Mouse (Mus musculus): ENCODE results near the gene Dop1b. TPM values are rescaled to one million over a fixed set of nuclear protein-coding genes. Genes with fewer than 3 reads are reported as not detected.
A peak's percentile ranks its signal among the peaks of the same experiment; 100 is the strongest.

Dop1b gene
- 2.4 and 4.5 TPM in 2 replicates for total RNA-seq (2012; rRNA removed)
- total RNA-seq (2014; rRNA removed) = 0.90 and 1.5 TPM in 2 replicates
- 1.7 and 3.1 TPM in 2 replicates for polyA plus RNA-seq (2012; ENCODE audit: insufficient read length, low read depth)

- Histone ChIP-seq H3K4me2 (ENCODE audit: insufficient read depth, low read depth, poor library complexity, severe bottlenecking) (peak within 1 kb of the TSS; percentile 91), H3K9me3 (replicated peaks; ENCODE audit: low read length) (peaks cover 3% of the 10 kb centered on the region), H3K79me2 (replicated peaks; ENCODE audit: control insufficient read depth, extremely low read depth, insufficient read depth, poor library complexity, severe bottlenecking) (no peaks in the 10 kb centered on the region), H3K4me1 (ENCODE audit: control insufficient read depth in 1 of 2, insufficient read depth in 2 of 2) (peaks cover 10 to 19% of the 10 kb centered on the region in 2 experiments), H3K36me3 (replicated peaks in 1 of 2; ENCODE audit: control insufficient read depth in 1 of 2, insufficient read depth in 1 of 2, low read length in 1 of 2) (no peaks in the 10 kb centered on the region), H3K27me3 (replicated peaks) (peaks cover 20% of the 10 kb centered on the region), H3K27ac (ENCODE audit: insufficient read depth, low read depth) (no peak within 1 kb of the TSS), H3K4me3 (replicated peaks in 1 of 3; ENCODE audit: low read depth in 2 of 3, low read length in 2 of 3, poor library complexity in 1 of 3) (peak within 1 kb of the TSS; percentile 58 to 67 (median 61)), H3K9ac (ENCODE audit: insufficient read depth, low read depth) (peak within 1 kb of the TSS; percentile 49)
- in situ Hi-C loops (cut with MboI; ENCODE audit: low pct_ligation_motif_present, low pct_unique_long_range_greater_than_20kb, low sequenced_read_pairs) (no loop called here), dilution Hi-C loops (cut with MboI; ENCODE audit: extremely low pct_ligation_motif_present, extremely low pct_unique_long_range_greater_than_20kb, low sequenced_read_pairs) (no loop called here)
- peak; percentile 100 for DNase-seq (ENCODE audit: extremely low read depth)
- TF ChIP-seq UBTF (IDR thresholded peaks at IDR 0.05; ENCODE audit: low read depth, low read length) (peak; percentile 66), ZNF384 (IDR thresholded peaks at IDR 0.05; ENCODE audit: low read depth, low read length) (no peak), POLR2A (IDR thresholded peaks at IDR 0.05; ENCODE audit: low read depth, low read length) (peak; percentile 48; the same call in 1 of the 2 replicates), KAT2A (IDR thresholded peaks at IDR 0.05; ENCODE audit: insufficient replicate concordance, low read length) (no peak), SMC3 (IDR thresholded peaks at IDR 0.05; ENCODE audit: low read depth, low read length) (no peak), ZMIZ1 (IDR thresholded peaks at IDR 0.05; ENCODE audit: low read depth, low read length) (0 out of 2 replicates have a peak, but pooled peaks have one; percentile 37), HCFC1 (IDR thresholded peaks at IDR 0.05; ENCODE audit: low read depth, low read length) (peak; percentile 36), MXI1 (IDR thresholded peaks at IDR 0.05; ENCODE audit: low read depth, low read length) (peak; percentile 72), NRF1 (IDR thresholded peaks at IDR 0.05; ENCODE audit: low read depth, low read length) (peak; percentile 32; the same call in 1 of the 2 replicates), MAX (IDR thresholded peaks at IDR 0.05; ENCODE audit: low read length) (0 out of 2 replicates have a peak, but pooled peaks have one; percentile 9), ELF1 (IDR thresholded peaks at IDR 0.05; ENCODE audit: low read depth, low read length) (peak; percentile 59), SIN3A (IDR thresholded peaks at IDR 0.05; ENCODE audit: low read length) (peak; percentile 67), MEF2A (IDR thresholded peaks at IDR 0.05; ENCODE audit: borderline replicate concordance, low read depth, low read length) (0 out of 2 replicates have a peak, but pooled peaks have one; percentile 24), MAZ (IDR thresholded peaks at IDR 0.05; ENCODE audit: low read depth, low read length) (peak; percentile 64), CHD2 (IDR thresholded peaks at IDR 0.05; ENCODE audit: low read length) (0 out of 2 replicates have a peak, but pooled peaks have one; percentile 18), TCF12 (IDR thresholded peaks at IDR 0.05; ENCODE audit: low read depth, low read length) (0 out of 2 replicates have a peak, but pooled peaks have one; percentile 43), ZKSCAN1 (IDR thresholded peaks at IDR 0.05; ENCODE audit: borderline replicate concordance, low read depth, low read length) (no peak), JUND (conservative IDR thresholded peaks at IDR 0.05; ENCODE audit: low read depth, low read length) (no peak), NELFE (IDR thresholded peaks at IDR 0.05; ENCODE audit: low read depth, low read length) (peak; percentile 54; the same call in 1 of the 2 replicates)
Measured at GRCm38 (mm10) chr16:93711411-93712188, at the start of gene Dop1b. Gene Dop1b (plus strand): TSS chr16:93711904.
